8 mouse cellular contexts compared by ENCODE assay signal in genomic region chr4:54966161-54966806, GRCm38 (mm10). TPM values are rescaled to one million over a fixed set of nuclear protein-coding genes. Genes with fewer than 3 reads are reported as not detected.
DNase-seq lines count a peak whose midpoint lies in the region; ATAC-seq and TF ChIP-seq lines count a peak whose summit lies in the region.

No protein-coding gene starts in this region.

- no peaks in the 10 kb centered on the region for H3K9me3 ChIP-seq in forebrain, embryonic 13.5 days (replicated peaks)
- no peaks in the 10 kb centered on the region; the same call in 1 of the 2 replicates for H3K9me3 ChIP-seq in forebrain, embryonic 10.5 days
- no peaks in the 10 kb centered on the region for H3K9me3 ChIP-seq in liver, embryonic 12.5 days (replicated peaks)

- H3K4me3 ChIP-seq in forebrain, embryonic 13.5 days: no peak overlapping the region; the same call in 1 of the 2 replicates
- no peak overlapping the region for H3K4me3 ChIP-seq in forebrain, embryonic 10.5 days
- peak overlapping the region; percentile 26 for H3K4me3 ChIP-seq in bone marrow macrophage, adult 2 months (ENCODE audit: insufficient read depth, low read length)
- no peak overlapping the region for H3K4me3 ChIP-seq in liver, embryonic 12.5 days
- peak overlapping the region; percentile 25 for H3K4me3 ChIP-seq in olfactory bulb, adult 2 months (ENCODE audit: insufficient read depth, low read depth, low read length)

- peak overlapping the region; percentile 66 for H3K27ac ChIP-seq in forebrain, embryonic 13.5 days
- H3K27ac ChIP-seq in forebrain, embryonic 10.5 days: no peak overlapping the region
- H3K27ac ChIP-seq in bone marrow macrophage, adult 2 months (ENCODE audit: insufficient read depth, low read depth, low read length): no peak overlapping the region
- H3K27ac ChIP-seq in liver, embryonic 12.5 days: 0 out of 2 replicates have a peak overlapping the region, but pooled peaks have one; percentile 12
- H3K27ac ChIP-seq in olfactory bulb, adult 2 months (ENCODE audit: insufficient read depth, low read depth, low read length): peak overlapping the region; percentile 62

- no peaks in the 10 kb centered on the region for H3K27me3 ChIP-seq in forebrain, embryonic 13.5 days
- no peaks in the 10 kb centered on the region for H3K27me3 ChIP-seq in forebrain, embryonic 10.5 days (ENCODE audit: poor library complexity, severe bottlenecking)
- no peaks in the 10 kb centered on the region for H3K27me3 ChIP-seq in liver, embryonic 12.5 days (replicated peaks)

- TF ChIP-seq CTCF in bone marrow macrophage, adult 2 months (IDR thresholded peaks at IDR 0.05; ENCODE audit: low read depth, low read length): no peak
- TF ChIP-seq CTCF in olfactory bulb, adult 2 months (IDR thresholded peaks at IDR 0.05; ENCODE audit: insufficient read depth, low read depth, low read length): no peak

- DNase-seq in forebrain, embryonic 10.5 days (ENCODE audit: extremely low spot score, low spot score): no peak
- DNase-seq in heart, adult 8-10 months (ENCODE audit: low spot score): peak; percentile 70
- peak; percentile 75 to 78 for DNase-seq in kidney, adult 8-10 months
- DNase-seq in thymus, postnatal 25 days: no peak

- 59% methylated on average over 17 of the region's 17 CpGs for WGBS in forebrain, embryonic 13.5 days
- WGBS in forebrain, embryonic 10.5 days: 91% methylated on average over 17 of the region's 17 CpGs
- WGBS in liver, embryonic 12.5 days (ENCODE audit: insufficient replicate concordance): 36% methylated on average over 17 of the region's 17 CpGs
- WGBS in olfactory bulb, adult 2 months: 20% methylated on average over 17 of the region's 17 CpGs

- peak overlapping the region; percentile 27; the same call in 1 of the 2 replicates for H3K4me2 ChIP-seq in forebrain, embryonic 13.5 days
- no peak overlapping the region; the same call in 1 of the 2 replicates for H3K4me2 ChIP-seq in liver, embryonic 12.5 days

- TF ChIP-seq POLR2A in bone marrow macrophage, adult 2 months (IDR thresholded peaks at IDR 0.05; ENCODE audit: borderline replicate concordance, low read depth, low read length): no peak
- no peak for TF ChIP-seq POLR2A in olfactory bulb, adult 2 months (IDR thresholded peaks at IDR 0.05; ENCODE audit: insufficient read depth, low read depth, low read length)

- H3K36me3 ChIP-seq in forebrain, embryonic 13.5 days (ENCODE audit: poor library complexity, severe bottlenecking): peaks cover 45% of the 10 kb centered on the region
- H3K36me3 ChIP-seq in forebrain, embryonic 10.5 days (replicated peaks): peaks cover 85% of the 10 kb centered on the region
- H3K36me3 ChIP-seq in liver, embryonic 12.5 days: no peaks in the 10 kb centered on the region

- peaks cover 43% of the 10 kb centered on the region for H3K4me1 ChIP-seq in forebrain, embryonic 13.5 days
- peaks cover 20% of the 10 kb centered on the region for H3K4me1 ChIP-seq in forebrain, embryonic 10.5 days
- peaks cover 3% of the 10 kb centered on the region; the same call in 1 of the 2 replicates for H3K4me1 ChIP-seq in bone marrow macrophage, adult 2 months (ENCODE audit: control insufficient read depth, insufficient read depth, low read length)
- no peaks in the 10 kb centered on the region for H3K4me1 ChIP-seq in liver, embryonic 12.5 days
- peaks cover 18% of the 10 kb centered on the region for H3K4me1 ChIP-seq in olfactory bulb, adult 2 months (ENCODE audit: control insufficient read depth, insufficient read depth, low read length)

- H3K9ac ChIP-seq in forebrain, embryonic 13.5 days: peak overlapping the region; percentile 31
- no peak overlapping the region for H3K9ac ChIP-seq in liver, embryonic 12.5 days

- peak; percentile 61; the same call in 1 of the 2 replicates for ATAC-seq in forebrain, embryonic 13.5 days
- ATAC-seq in liver, embryonic 12.5 days: no peak

RNA-seq across cellular contexts. Expression of gene Zfp462, which starts 21.4 kb away (rescaled TPM):
- 23.1 and 24.6 TPM in 2 replicates for polyA plus RNA-seq in forebrain, embryonic 13.5 days (2015; fragmentation: Nextera tagmentation; extraction: Ambion mirVana)
- 13.6 and 14.4 TPM in 2 replicates for polyA plus RNA-seq in forebrain, embryonic 10.5 days (2016; fragmentation: Nextera tagmentation; extraction: Ambion mirVana)
- polyA plus RNA-seq in bone marrow macrophage, adult 2 months (2012; ENCODE audit: insufficient read depth, insufficient read length, missing spikeins): 0.07 and 0.12 TPM in 2 replicates
- total RNA-seq in heart, adult 8-10 months (2022): 1 to 10 TPM; 4.4 to 7.8 (median 6.4) TPM
- 0.33 and 0.38 TPM in 2 replicates for polyA plus RNA-seq in liver, embryonic 12.5 days (2016; fragmentation: Nextera tagmentation; extraction: Ambion mirVana)
- polyA plus RNA-seq in olfactory bulb, adult 2 months (2012; ENCODE audit: insufficient read depth, insufficient read length, low replicate concordance, missing spikeins): not detected in 2 replicates

Comparison
In these comparisons a context has a peak if more than half of its experiments do, and no peak if none do; other contexts are left out.
1. H3K27ac ChIP-seq: peak in forebrain, embryonic 13.5 days (single experiment), liver, embryonic 12.5 days (single experiment) and olfactory bulb, adult 2 months (single experiment); none in forebrain, embryonic 10.5 days (single experiment) and bone marrow macrophage, adult 2 months (single experiment).
2. H3K4me3 ChIP-seq: peak in bone marrow macrophage, adult 2 months (single experiment) and olfactory bulb, adult 2 months (single experiment); none in forebrain, embryonic 13.5 days (single experiment), forebrain, embryonic 10.5 days (single experiment) and liver, embryonic 12.5 days (single experiment).
3. DNase-seq: peak in heart, adult 8-10 months (single experiment) and kidney, adult 8-10 months (2 of 2); none in forebrain, embryonic 10.5 days (single experiment) and thymus, postnatal 25 days (single experiment).
4. RNA of gene Zfp462, which starts 21.4 kb away (polyA plus RNA-seq): not detected in olfactory bulb, adult 2 months, 23.1 to 24.6 TPM in forebrain, embryonic 13.5 days and 13.6 to 14.4 TPM in forebrain, embryonic 10.5 days; 0.33 to 0.38 TPM in liver, embryonic 12.5 days and 0.07 to 0.12 TPM in bone marrow macrophage, adult 2 months; every median in the first group is over 10 times any median in the second.